8 mouse cellular contexts compared by ENCODE assay signal in genomic region chr11:72411945-72412344, GRCm38 (mm10). TPM values are rescaled to one million over a fixed set of nuclear protein-coding genes. Genes with fewer than 3 reads are reported as not detected.
DNase-seq lines count a peak whose midpoint lies in the region; ATAC-seq and TF ChIP-seq lines count a peak whose summit lies in the region.

No protein-coding gene starts in this region.

- no peak overlapping the region for H3K9ac ChIP-seq in forebrain, embryonic 11.5 days (ENCODE audit: low read length)
- H3K9ac ChIP-seq in intestine, embryonic 16.5 days (ENCODE audit: low read depth, low read length): no peak overlapping the region

- peak overlapping the region; percentile 85 for H3K4me2 ChIP-seq in forebrain, embryonic 11.5 days (ENCODE audit: low read depth, low read length, severe bottlenecking)
- peak overlapping the region; percentile 99 for H3K4me2 ChIP-seq in intestine, embryonic 16.5 days (ENCODE audit: low read depth, low read length)
- peak overlapping the region; percentile 30 for H3K4me2 ChIP-seq in myocyte (ENCODE audit: low read depth)

- H3ac ChIP-seq in myocyte (ENCODE audit: control insufficient read depth, insufficient read length): no peak overlapping the region

- H3K27me3 ChIP-seq in forebrain, embryonic 11.5 days (ENCODE audit: control insufficient read depth, insufficient read depth, low read length): no peaks in the 10 kb centered on the region; the same call in 1 of the 2 replicates
- no peaks in the 10 kb centered on the region for H3K27me3 ChIP-seq in intestine, embryonic 16.5 days (replicated peaks; ENCODE audit: control insufficient read depth, insufficient read depth, low read length)
- peaks cover 65% of the 10 kb centered on the region for H3K27me3 ChIP-seq in myocyte (ENCODE audit: control insufficient read depth, insufficient read depth, insufficient read length)

- WGBS in forebrain, embryonic 11.5 days: 32% methylated on average over 9 of the region's 9 CpGs
- WGBS in intestine, embryonic 16.5 days: 22% methylated on average over 9 of the region's 9 CpGs

- peak overlapping the region; percentile 43 for H3K4me3 ChIP-seq in forebrain, embryonic 11.5 days (ENCODE audit: low read depth, low read length)
- H3K4me3 ChIP-seq in intestine, embryonic 16.5 days (ENCODE audit: low read length): peak overlapping the region; percentile 80
- H3K4me3 ChIP-seq in myocyte: no peak overlapping the region

- no peak overlapping the region for H3K27ac ChIP-seq in forebrain, embryonic 11.5 days (ENCODE audit: low read depth, low read length)
- H3K27ac ChIP-seq in intestine, embryonic 16.5 days (ENCODE audit: low read length): no peak overlapping the region

- H3K36me3 ChIP-seq in forebrain, embryonic 11.5 days (ENCODE audit: control insufficient read depth, insufficient read depth, low read length): no peaks in the 10 kb centered on the region
- H3K36me3 ChIP-seq in intestine, embryonic 16.5 days (ENCODE audit: control insufficient read depth, insufficient read depth, low read length): no peaks in the 10 kb centered on the region
- H3K36me3 ChIP-seq in myocyte (ENCODE audit: control insufficient read depth, insufficient read depth): no peaks in the 10 kb centered on the region

- no peak for TF ChIP-seq POLR2A in myocyte (IDR thresholded peaks at IDR 0.05; ENCODE audit: insufficient read length, low read depth)

- no peaks in the 10 kb centered on the region for H3K79me2 ChIP-seq in myocyte (ENCODE audit: control insufficient read depth, insufficient read depth)

- DNase-seq in kidney, postnatal 10 days: peak; percentile 64
- DNase-seq in kidney, postnatal 25 days: no peak
- no peak for DNase-seq in forebrain, embryonic 11.5 days (ENCODE audit: low spot score)
- DNase-seq in urinary bladder, postnatal 25 days (ENCODE audit: low spot score): no peak
- no peak for DNase-seq in gastrocnemius, postnatal 10 days
- DNase-seq in thymus, postnatal 0 days (ENCODE audit: low spot score): no peak

- no peaks in the 10 kb centered on the region for H3K9me3 ChIP-seq in forebrain, embryonic 11.5 days (ENCODE audit: control insufficient read depth, low read length)
- H3K9me3 ChIP-seq in intestine, embryonic 16.5 days (ENCODE audit: control insufficient read depth, low read length): no peaks in the 10 kb centered on the region

- no peak for ATAC-seq in forebrain, embryonic 11.5 days (replicated peaks; ENCODE audit: low FRiP score)
- ATAC-seq in intestine, embryonic 16.5 days: peak; percentile 8

- peaks cover 4% of the 10 kb centered on the region; the same call in 1 of the 2 replicates for H3K4me1 ChIP-seq in forebrain, embryonic 11.5 days (replicated peaks; ENCODE audit: control insufficient read depth, insufficient read depth, low read length)
- H3K4me1 ChIP-seq in intestine, embryonic 16.5 days (ENCODE audit: control insufficient read depth, insufficient read depth, low read length): peaks cover 41% of the 10 kb centered on the region

TF ChIP-seq in myocyte, 11 proteins besides CTCF, POLR2A, EP300 and RAD21:
- no peak for TF ChIP-seq REST (IDR thresholded peaks at IDR 0.05; ENCODE audit: insufficient read depth, insufficient read length)
- no peak for TF ChIP-seq TCF12 (IDR thresholded peaks at IDR 0.05; ENCODE audit: insufficient read depth, poor library complexity, severe bottlenecking)
- TF ChIP-seq MYOG (IDR thresholded peaks at IDR 0.05; ENCODE audit: control insufficient read depth in 1 of 3, insufficient read depth in 1 of 3, insufficient read length in 2 of 3, low read depth in 2 of 3): no peak
- no peak for TF ChIP-seq MYOD1 (IDR thresholded peaks at IDR 0.05; ENCODE audit: control insufficient read depth in 1 of 3, insufficient read length in 2 of 3, low read depth in 2 of 3)
- TF ChIP-seq POLR2AphosphoS2 (IDR thresholded peaks at IDR 0.05; ENCODE audit: insufficient read length, low read depth): no peak
- TF ChIP-seq TCF3 (IDR thresholded peaks at IDR 0.05; ENCODE audit: insufficient read length, low read depth): no peak
- no peak for TF ChIP-seq MAX (IDR thresholded peaks at IDR 0.05; ENCODE audit: low read depth)
- no peak for TF ChIP-seq CEBPB (IDR thresholded peaks at IDR 0.05; ENCODE audit: insufficient read depth, poor library complexity, severe bottlenecking)
- TF ChIP-seq SRF (IDR thresholded peaks at IDR 0.05; ENCODE audit: control insufficient read depth, insufficient read length, low read depth): no peak
- TF ChIP-seq E2F4 (IDR thresholded peaks at IDR 0.05; ENCODE audit: insufficient read depth): no peak
- no peak for TF ChIP-seq USF1 (IDR thresholded peaks at IDR 0.05; ENCODE audit: low read depth)

RNA-seq across cellular contexts. Expression of gene Smtnl2, which starts 0.4 kb away (rescaled TPM):
- polyA plus RNA-seq in forebrain, embryonic 11.5 days (2014; fragmentation: Nextera tagmentation; extraction: Ambion mirVana): 5.0 and 7.0 TPM in 2 replicates
- polyA plus RNA-seq in intestine, embryonic 16.5 days (2015; fragmentation: Nextera tagmentation; extraction: Ambion mirVana): 27.3 and 28.9 TPM in 2 replicates
- 2.0 TPM for polyA plus RNA-seq in myocyte (2012; fragmentation: generic; extraction: Trizol)
- 100 to 1,000 TPM; 145 to 153 TPM for total RNA-seq in gastrocnemius, postnatal 10 days (2021)
- 3.3 and 4.1 TPM in 2 replicates for polyA plus RNA-seq in thymus, postnatal 0 days (2015; fragmentation: Nextera tagmentation; extraction: Ambion mirVana)

RNA-seq across cellular contexts. Expression of gene Ggt6, which starts 23.4 kb away (rescaled TPM):
- not detected in 2 replicates for polyA plus RNA-seq in forebrain, embryonic 11.5 days (2014; fragmentation: Nextera tagmentation; extraction: Ambion mirVana)
- 19.2 and 21.2 TPM in 2 replicates for polyA plus RNA-seq in intestine, embryonic 16.5 days (2015; fragmentation: Nextera tagmentation; extraction: Ambion mirVana)
- polyA plus RNA-seq in myocyte (2012; fragmentation: generic; extraction: Trizol): not detected
- under 1 TPM in 1 of 2 experiments, not detected in 1; 0.28 TPM for total RNA-seq in gastrocnemius, postnatal 10 days (2021)
- 1.0 and 1.1 TPM in 2 replicates for polyA plus RNA-seq in thymus, postnatal 0 days (2015; fragmentation: Nextera tagmentation; extraction: Ambion mirVana)

RNA-seq across cellular contexts. Expression of gene Mybbp1a, which starts 29.2 kb away (rescaled TPM):
- 165 and 166 TPM in 2 replicates for polyA plus RNA-seq in forebrain, embryonic 11.5 days (2014; fragmentation: Nextera tagmentation; extraction: Ambion mirVana)
- polyA plus RNA-seq in intestine, embryonic 16.5 days (2015; fragmentation: Nextera tagmentation; extraction: Ambion mirVana): 119 and 141 TPM in 2 replicates
- polyA plus RNA-seq in myocyte (2012; fragmentation: generic; extraction: Trizol): 138 TPM
- total RNA-seq in gastrocnemius, postnatal 10 days (2021): 10 to 100 TPM; 74.5 to 75.9 TPM
- 124 and 128 TPM in 2 replicates for polyA plus RNA-seq in thymus, postnatal 0 days (2015; fragmentation: Nextera tagmentation; extraction: Ambion mirVana)

RNA-seq across cellular contexts. Expression of gene Tekt1, which starts 49.7 kb away (rescaled TPM):
- 5.2 and 5.3 TPM in 2 replicates for polyA plus RNA-seq in forebrain, embryonic 11.5 days (2014; fragmentation: Nextera tagmentation; extraction: Ambion mirVana)
- 0.16 and 0.26 TPM in 2 replicates for polyA plus RNA-seq in intestine, embryonic 16.5 days (2015; fragmentation: Nextera tagmentation; extraction: Ambion mirVana)
- polyA plus RNA-seq in myocyte (2012; fragmentation: generic; extraction: Trizol): not detected
- total RNA-seq in gastrocnemius, postnatal 10 days (2021): 1 to 10 TPM; 1.2 to 1.4 TPM
- polyA plus RNA-seq in thymus, postnatal 0 days (2015; fragmentation: Nextera tagmentation; extraction: Ambion mirVana): 0.60 and 0.62 TPM in 2 replicates

Comparison
In these comparisons a context has a peak if more than half of its experiments do, and no peak if none do; other contexts are left out.
1. H3K4me2 ChIP-seq: peak in every context shown above with its lines; median percentile 99 in intestine, embryonic 16.5 days; 85 in forebrain, embryonic 11.5 days; 30 in myocyte.